Mouse (Mus musculus) embryonic facial prominence, embryonic 12.5 days (tissue): ENCODE measurements around the gene Hgd. TPM values are rescaled to one million over a fixed set of nuclear protein-coding genes. Genes with fewer than 3 reads are reported as not detected.

Source experiments
- ATAC-seq: fragments of 200-750 bp; cut with Nextera tagmentation; 2 replicates; pipeline ENCODE4 v1.8.0; 2017; ENCODE audit not compliant: insufficient number of reproducible peaks, insufficient read depth, low FRiP score, low TSS enrichment
- H3K27ac ChIP-seq: fragments of 300-500 bp; sonication (generic); 2 replicates; pipeline ENCODE4 v1.5.1; 2016; ENCODE audit warnings: mild to moderate bottlenecking
- H3K27me3 ChIP-seq: fragments of 300-500 bp; sonication (generic); 2 replicates; pipeline ENCODE4 v1.6.1; 2016; ENCODE audit warnings: mild to moderate bottlenecking, moderate library complexity
- H3K36me3 ChIP-seq: fragments of 300-500 bp; sonication (generic); 2 replicates; pipeline ENCODE4 v1.6.1; 2016; ENCODE audit warnings: mild to moderate bottlenecking
- H3K4me1 ChIP-seq: fragments of 300-500 bp; sonication (generic); 2 replicates; pipeline ENCODE4 v1.6.1; 2016
- H3K4me2 ChIP-seq: fragments of 300-500 bp; sonication (generic); replicated peaks from 2 replicates; pipeline ENCODE4 v1.6.1; 2016; ENCODE audit warnings: mild to moderate bottlenecking, moderate library complexity
- H3K4me3 ChIP-seq: fragments of 300-500 bp; sonication (generic); 2 replicates; pipeline ENCODE4 v1.5.1; 2016; ENCODE audit warnings: mild to moderate bottlenecking
- H3K9ac ChIP-seq: fragments of 300-500 bp; sonication (generic); 2 replicates; pipeline ENCODE4 v1.6.1; 2016; ENCODE audit warnings: mild to moderate bottlenecking, moderate library complexity
- H3K9me3 ChIP-seq: fragments of 300-500 bp; sonication (generic); 2 replicates; pipeline ENCODE4 v1.6.1; 2016; ENCODE audit warnings: mild to moderate bottlenecking, moderate library complexity
- WGBS: fragments of 180-500 bp; shearing (Covaris S2); methylation state at CpG from one replicate; pipeline ENCODE4 v1.1.7; 2016; 5-methylcytosine and 5-hydroxymethylcytosine counted together
- polyA plus RNA-seq: library from polyadenylated mRNA; unstranded; fragments of >200 nt; fragmentation: Nextera tagmentation; extraction: Ambion mirVana; gene quantifications from 2 replicates; pipeline ENCODE4 v1.2.1, GENCODE M21; 2016

Hgd gene
- polyA plus RNA-seq, 1 experiment from 2014 or later: 0.22 TPM

DNA sequence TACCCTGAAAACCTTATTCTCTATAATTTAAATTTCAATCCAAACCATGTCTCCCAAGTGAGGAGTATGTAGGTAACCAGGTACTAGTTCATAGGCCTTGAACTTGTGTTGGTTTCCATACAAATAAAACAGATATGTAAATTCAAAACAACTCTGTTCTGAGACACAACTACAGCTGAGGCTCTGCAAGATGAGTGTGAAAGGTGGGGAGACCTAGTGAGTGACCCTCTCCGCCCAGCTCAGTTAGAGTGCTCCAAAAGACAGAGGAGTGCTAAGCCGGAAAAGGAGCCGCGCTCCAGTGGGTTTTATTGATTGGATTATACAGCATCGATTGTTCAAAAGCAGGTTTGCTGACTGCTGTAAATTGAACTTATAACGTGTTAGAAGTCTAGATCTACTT, 17.5 kb upstream of the Hgd start:
- Histone ChIP-seq H3K27me3 (no peaks in the 10 kb centered on the region), H3K27ac (no peak overlapping the region), H3K9ac (no peak overlapping the region), H3K4me3 (no peak overlapping the region), H3K9me3 (no peaks in the 10 kb centered on the region), H3K4me1 (peaks cover 3% of the 10 kb centered on the region; the same call in 1 of the 2 replicates), H3K36me3 (peaks cover 17% of the 10 kb centered on the region; the same call in 1 of the 2 replicates), H3K4me2 (no peak overlapping the region)
- no peak for ATAC-seq
- WGBS: 80% methylated on average over 6 of the region's 6 CpGs

DNA sequence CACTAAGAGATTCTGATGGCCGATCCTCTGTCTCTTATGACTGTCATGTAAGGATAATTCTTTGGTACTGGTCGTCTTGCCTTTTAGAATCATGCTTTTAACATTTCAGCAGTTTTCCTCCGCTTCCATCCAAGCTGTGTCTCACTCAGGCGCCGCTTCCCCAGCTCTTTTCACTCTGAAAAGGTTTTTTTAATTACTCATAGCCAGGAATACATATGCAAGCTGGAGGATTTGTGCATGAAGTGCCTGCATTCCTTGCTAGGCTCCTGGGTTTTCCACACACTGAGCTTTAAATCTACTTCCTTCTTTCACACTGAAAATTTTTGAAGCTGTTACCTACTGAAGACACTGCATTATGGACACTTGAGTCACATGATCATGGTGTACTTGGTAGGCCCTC, 17.0 kb upstream of the Hgd start:
- peaks cover 12% of the 10 kb centered on the region; the same call in 1 of the 2 replicates for H3K36me3 ChIP-seq
- no peaks in the 10 kb centered on the region for H3K27me3 ChIP-seq
- no peaks in the 10 kb centered on the region for H3K9me3 ChIP-seq
- H3K9ac ChIP-seq: no peak overlapping the region
- no peak overlapping the region for H3K27ac ChIP-seq
- no peak for ATAC-seq
- WGBS: 88% methylated on average over 5 of the region's 5 CpGs
- peaks cover 3% of the 10 kb centered on the region; the same call in 1 of the 2 replicates for H3K4me1 ChIP-seq
- no peak overlapping the region for H3K4me3 ChIP-seq
- no peak overlapping the region for H3K4me2 ChIP-seq

DNA sequence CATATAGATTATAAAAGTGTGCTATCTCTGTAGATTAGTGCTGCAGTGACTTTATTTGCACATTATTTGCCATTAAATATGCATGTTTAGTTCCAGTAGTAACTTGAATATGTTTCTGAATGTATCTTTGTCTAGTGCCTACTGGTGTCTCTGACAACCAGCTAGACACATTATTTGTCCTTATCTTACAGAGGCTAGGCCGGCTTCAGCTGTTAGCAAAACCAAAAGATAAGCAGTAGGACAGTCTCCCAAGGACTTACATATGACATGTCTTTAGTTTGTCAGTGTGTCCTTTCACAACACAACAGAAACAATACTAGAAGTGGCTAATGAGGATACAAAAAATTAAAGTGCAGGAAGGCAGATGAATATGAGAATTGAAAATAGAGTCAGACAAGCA, 14.8 kb upstream of the Hgd start:
- peaks cover 3% of the 10 kb centered on the region; the same call in 1 of the 2 replicates for H3K4me1 ChIP-seq
- WGBS: 89% methylated on average over 1 of the region's 1 CpGs
- ATAC-seq: no peak
- no peak overlapping the region for H3K27ac ChIP-seq
- H3K4me2 ChIP-seq: no peak overlapping the region
- no peak overlapping the region for H3K4me3 ChIP-seq
- 0 out of 2 replicates have a peak, but pooled peaks cover 2% of the 10 kb centered on the region for H3K36me3 ChIP-seq
- H3K9ac ChIP-seq: no peak overlapping the region
- H3K9me3 ChIP-seq: no peaks in the 10 kb centered on the region
- H3K27me3 ChIP-seq: no peaks in the 10 kb centered on the region

DNA sequence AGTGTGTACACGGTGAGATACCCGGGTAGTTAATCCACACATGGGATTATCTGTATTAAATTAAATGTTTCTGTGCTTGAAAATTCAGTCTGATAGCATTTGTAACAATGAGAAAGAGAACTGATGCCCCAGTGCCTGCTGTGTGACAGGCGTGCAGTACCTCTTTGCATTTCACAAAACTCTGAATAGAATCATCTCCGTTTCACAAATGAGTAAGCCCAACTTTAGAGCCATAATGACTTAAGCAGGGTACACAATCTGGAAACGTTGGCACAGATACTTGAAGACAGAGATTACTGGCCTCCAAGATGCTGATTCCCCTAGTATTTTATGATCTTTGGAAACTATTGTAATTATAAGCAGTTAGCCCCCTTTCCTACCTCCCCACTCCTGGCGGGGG, 13.8 kb upstream of the Hgd start:
- Histone ChIP-seq H3K9me3 (no peaks in the 10 kb centered on the region), H3K4me2 (no peak overlapping the region), H3K36me3 (peaks cover 3% of the 10 kb centered on the region; the same call in 1 of the 2 replicates), H3K9ac (no peak overlapping the region), H3K4me1 (peaks cover 3% of the 10 kb centered on the region; the same call in 1 of the 2 replicates), H3K4me3 (no peak overlapping the region), H3K27me3 (no peaks in the 10 kb centered on the region), H3K27ac (no peak overlapping the region)
- WGBS: 78% methylated on average over 6 of the region's 6 CpGs
- no peak for ATAC-seq

DNA sequence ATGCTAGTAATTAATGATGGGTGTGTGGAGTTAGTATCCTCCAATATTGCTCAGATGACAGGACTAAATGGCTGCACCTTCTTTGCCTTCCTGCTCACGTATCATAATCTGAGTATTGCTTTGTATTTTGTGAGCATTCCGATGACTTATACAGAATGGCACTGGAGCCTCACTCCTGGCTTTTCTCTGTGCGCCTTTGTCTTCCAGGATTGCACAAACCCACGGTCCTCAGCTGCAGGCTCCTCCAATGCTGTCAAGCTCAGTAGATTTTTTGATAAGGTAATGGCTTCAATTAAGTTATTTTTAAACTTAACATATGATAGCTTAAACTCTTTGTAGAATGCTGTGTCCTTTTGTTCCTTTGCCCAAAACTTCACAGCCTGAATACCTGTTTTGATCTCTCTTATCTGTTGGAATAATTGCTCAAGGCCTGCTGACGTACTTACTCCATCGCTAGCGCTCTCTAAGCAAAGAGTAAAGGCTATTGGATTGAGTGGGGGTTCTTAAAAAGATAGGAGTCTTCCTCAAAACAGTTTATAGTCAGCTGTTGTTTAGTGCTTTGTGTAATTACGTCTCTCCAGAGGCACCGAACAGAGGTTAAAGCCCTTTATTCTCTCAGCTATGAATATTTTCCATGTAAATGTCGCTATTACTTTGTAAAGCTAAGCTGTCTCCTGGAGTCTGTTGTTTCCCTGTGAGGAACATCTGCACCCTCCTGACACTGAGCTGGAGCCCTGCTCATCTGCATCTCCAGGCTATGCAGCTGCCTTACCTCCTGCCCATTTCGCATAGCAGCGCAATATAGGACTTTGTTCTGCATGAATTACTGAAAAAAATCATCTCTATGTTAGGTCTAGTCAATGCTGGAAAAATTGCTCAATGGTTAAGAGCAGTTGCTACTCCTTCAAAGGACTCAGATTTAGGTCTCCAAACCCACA, 12.6 kb upstream of the Hgd start:
- ATAC-seq: no peak
- Histone ChIP-seq H3K4me3 (no peak overlapping the region), H3K9ac (no peak overlapping the region), H3K9me3 (no peaks in the 10 kb centered on the region), H3K36me3 (peaks cover 5% of the 10 kb centered on the region; the same call in 1 of the 2 replicates), H3K4me1 (peaks cover 6% of the 10 kb centered on the region; the same call in 1 of the 2 replicates), H3K27me3 (no peaks in the 10 kb centered on the region), H3K27ac (no peak overlapping the region), H3K4me2 (no peak overlapping the region)
- WGBS: 86% methylated on average over 12 of the region's 12 CpGs

DNA sequence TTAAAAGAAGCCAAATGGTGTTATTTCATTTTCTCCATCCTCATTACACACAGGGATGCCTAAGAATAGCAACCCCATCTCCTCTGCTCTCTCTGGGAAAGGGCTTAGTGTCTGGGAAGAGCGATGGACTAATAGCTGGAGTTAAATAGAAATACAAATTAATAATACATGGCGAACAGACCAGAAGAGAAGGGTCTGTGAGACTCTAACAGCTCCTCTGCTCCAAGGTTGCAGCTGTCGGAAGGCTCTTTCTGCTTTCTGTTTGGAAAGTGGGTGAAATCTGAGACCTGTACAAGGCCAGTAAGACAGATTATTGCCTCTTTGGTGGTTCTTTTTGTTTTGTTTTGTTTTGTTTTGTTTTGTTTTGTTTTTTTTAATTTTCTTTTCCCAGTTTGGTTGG, 8.4 kb upstream of the Hgd start:
- Histone ChIP-seq H3K9me3 (0 out of 2 replicates have a peak, but pooled peaks cover 4% of the 10 kb centered on the region), H3K27me3 (no peaks in the 10 kb centered on the region), H3K9ac (no peak overlapping the region), H3K36me3 (peaks cover 6% of the 10 kb centered on the region; the same call in 1 of the 2 replicates), H3K27ac (peak overlapping the region; percentile 59), H3K4me2 (no peak overlapping the region), H3K4me1 (peaks cover 4% of the 10 kb centered on the region; the same call in 1 of the 2 replicates), H3K4me3 (no peak overlapping the region)
- WGBS: 52% methylated on average over 3 of the region's 3 CpGs
- no peak for ATAC-seq

DNA sequence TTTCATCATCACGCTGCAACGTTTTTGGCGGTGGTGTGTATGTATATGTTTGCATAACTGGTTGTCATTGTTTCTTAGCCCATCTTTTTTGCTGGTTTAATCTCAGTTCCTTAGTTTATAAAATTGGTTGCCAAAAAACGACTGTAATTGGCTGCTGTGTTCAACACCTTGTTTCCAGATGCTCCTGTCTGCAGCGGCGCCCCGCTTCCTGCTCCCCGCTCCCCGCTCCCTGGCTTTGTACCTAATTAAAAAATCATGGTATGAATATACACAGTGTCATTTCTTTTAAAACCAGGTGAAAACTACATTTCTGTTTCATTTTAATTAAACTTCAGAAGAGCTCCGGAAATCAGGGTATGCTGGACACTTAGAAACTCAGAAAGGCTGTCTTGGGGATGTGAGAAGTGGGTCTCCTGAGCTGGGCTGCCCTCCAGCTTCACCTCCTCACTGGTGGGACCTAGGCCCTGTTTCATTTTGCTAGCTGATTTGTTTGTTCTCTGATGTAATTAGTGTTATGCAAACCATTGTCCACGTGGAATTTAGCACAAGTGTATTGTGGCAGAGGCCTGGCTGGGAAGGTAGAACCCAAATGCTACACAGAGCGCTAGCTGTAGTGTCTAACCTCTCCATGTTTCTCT, 7.7 kb upstream of the Hgd start:
- H3K4me2 ChIP-seq: no peak overlapping the region
- peaks cover 3% of the 10 kb centered on the region; the same call in 1 of the 2 replicates for H3K4me1 ChIP-seq
- H3K36me3 ChIP-seq: peaks cover 6% of the 10 kb centered on the region; the same call in 1 of the 2 replicates
- no peak overlapping the region for H3K27ac ChIP-seq
- 67% methylated on average over 12 of the region's 12 CpGs for WGBS
- no peak for ATAC-seq
- no peak overlapping the region for H3K4me3 ChIP-seq
- H3K27me3 ChIP-seq: no peaks in the 10 kb centered on the region
- no peak overlapping the region for H3K9ac ChIP-seq
- 0 out of 2 replicates have a peak, but pooled peaks cover 4% of the 10 kb centered on the region for H3K9me3 ChIP-seq

DNA sequence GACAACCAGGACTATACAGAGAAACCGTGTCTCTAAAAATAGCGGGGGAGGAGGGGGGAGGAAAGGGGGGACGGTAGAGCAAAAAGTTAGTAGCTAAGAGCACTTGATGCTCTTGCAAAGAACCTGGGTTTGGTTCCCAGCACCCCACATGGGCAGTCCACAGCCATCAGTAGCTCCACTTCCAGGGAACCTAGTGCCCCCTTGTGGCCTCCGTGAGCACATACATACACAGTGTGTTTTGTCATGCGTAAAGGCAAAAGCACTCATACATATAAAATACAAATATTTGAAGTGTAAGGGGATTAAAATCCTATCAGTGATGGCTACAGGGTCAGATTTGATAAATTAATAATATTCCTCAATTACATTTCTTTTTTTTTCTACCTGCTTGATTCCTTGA, 6.9 kb upstream of the Hgd start:
- Histone ChIP-seq H3K4me3 (no peak overlapping the region), H3K4me2 (no peak overlapping the region), H3K36me3 (peaks cover 6% of the 10 kb centered on the region; the same call in 1 of the 2 replicates), H3K27ac (no peak overlapping the region), H3K4me1 (peaks cover 3% of the 10 kb centered on the region; the same call in 1 of the 2 replicates), H3K27me3 (no peaks in the 10 kb centered on the region), H3K9ac (no peak overlapping the region), H3K9me3 (0 out of 2 replicates have a peak, but pooled peaks cover 4% of the 10 kb centered on the region)
- 87% methylated on average over 5 of the region's 5 CpGs for WGBS
- ATAC-seq: no peak

DNA sequence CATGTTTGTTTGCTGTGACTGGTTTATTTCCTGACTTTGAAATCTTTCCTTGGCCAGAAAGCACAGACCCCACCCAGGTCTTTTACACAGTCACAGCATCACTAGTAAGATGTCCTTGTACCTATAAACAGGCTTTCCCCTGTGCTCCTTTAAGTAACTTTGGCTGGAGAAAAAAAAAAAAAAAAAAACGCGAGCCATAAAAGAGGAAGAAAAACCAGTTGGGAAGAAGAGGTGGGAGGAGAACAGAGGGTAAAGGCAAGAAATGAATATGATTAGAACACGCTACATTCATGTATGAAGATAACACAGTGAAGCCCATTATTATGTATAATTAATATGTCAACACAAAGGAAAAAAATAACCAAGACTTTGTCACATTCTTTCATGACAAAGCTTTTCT, 4.6 kb upstream of the Hgd start:
- H3K27ac ChIP-seq: no peak overlapping the region
- H3K4me2 ChIP-seq: no peak overlapping the region
- no peak overlapping the region for H3K9ac ChIP-seq
- peaks cover 6% of the 10 kb centered on the region; the same call in 1 of the 2 replicates for H3K36me3 ChIP-seq
- peaks cover 3% of the 10 kb centered on the region; the same call in 1 of the 2 replicates for H3K4me1 ChIP-seq
- WGBS: 80% methylated on average over 3 of the region's 3 CpGs
- ATAC-seq: no peak
- no peaks in the 10 kb centered on the region for H3K27me3 ChIP-seq
- 0 out of 2 replicates have a peak, but pooled peaks cover 4% of the 10 kb centered on the region for H3K9me3 ChIP-seq
- no peak overlapping the region for H3K4me3 ChIP-seq

DNA sequence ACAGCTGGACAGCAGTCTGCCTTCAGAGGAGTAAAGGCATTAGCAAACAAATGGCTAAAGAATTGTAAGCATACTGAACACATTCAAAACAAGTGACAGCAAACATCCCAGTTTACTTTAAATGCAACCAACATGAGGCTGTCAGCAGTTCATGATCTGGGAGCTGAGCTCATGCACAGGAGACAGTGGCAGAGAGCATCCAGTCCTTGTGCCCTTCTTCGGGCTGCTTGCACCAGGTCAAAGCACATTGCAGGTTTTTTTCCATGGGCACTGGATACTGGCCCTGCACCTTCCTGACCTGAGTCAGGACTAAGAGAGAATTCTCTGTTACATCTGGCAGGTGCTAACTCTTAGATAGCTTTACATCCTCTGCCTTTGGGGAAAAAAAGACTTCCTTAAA, 362 bp upstream of the Hgd start:
- no peak for ATAC-seq
- Histone ChIP-seq H3K4me3 (no peak overlapping the region), H3K9me3 (no peaks in the 10 kb centered on the region), H3K4me1 (peaks cover 10% of the 10 kb centered on the region), H3K27ac (no peak overlapping the region), H3K9ac (no peak overlapping the region), H3K4me2 (no peak overlapping the region), H3K36me3 (no peaks in the 10 kb centered on the region), H3K27me3 (no peaks in the 10 kb centered on the region)
- WGBS: 88% methylated on average over 1 of the region's 1 CpGs

DNA sequence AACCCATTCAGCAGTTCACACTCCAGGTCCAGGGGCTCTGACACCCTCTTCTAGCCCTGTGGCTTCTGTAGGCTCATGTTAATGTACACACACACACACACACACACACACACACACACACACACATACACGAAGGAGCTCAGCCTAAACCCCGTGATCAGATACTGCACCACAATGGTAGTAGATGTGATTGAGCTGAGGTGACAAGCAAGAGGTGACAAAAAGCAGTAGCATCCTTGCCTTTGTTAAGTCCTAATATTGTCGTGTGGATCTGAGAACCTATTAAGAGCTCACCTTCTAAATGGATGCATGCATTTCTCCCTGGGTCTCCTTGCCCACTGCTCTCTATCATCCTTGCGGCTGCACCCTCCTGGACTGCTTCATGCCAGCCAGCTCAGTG, 698 bp downstream of the Hgd start:
- Histone ChIP-seq H3K9ac (no peak overlapping the region), H3K4me3 (no peak overlapping the region), H3K27me3 (no peaks in the 10 kb centered on the region), H3K4me1 (peaks cover 12% of the 10 kb centered on the region), H3K27ac (no peak overlapping the region), H3K9me3 (no peaks in the 10 kb centered on the region), H3K4me2 (no peak overlapping the region), H3K36me3 (no peaks in the 10 kb centered on the region)
- no peak for ATAC-seq
- WGBS: 84% methylated on average over 4 of the region's 4 CpGs
